Mouse (Mus musculus) limb, embryonic 13.5 days (tissue): ENCODE measurements around the gene Fdxacb1. TPM values are rescaled to one million over a fixed set of nuclear protein-coding genes. Genes with fewer than 3 reads are reported as not detected.

Experiments used
- ATAC-seq: fragments of 200-750 bp; cut with Nextera tagmentation; 2 replicates; pipeline ENCODE4 v1.8.0; 2017; ENCODE audit warnings: low read depth, moderate number of reproducible peaks, moderate TSS enrichment; ENCODE audit not compliant: low FRiP score
- H3K27ac ChIP-seq: fragments of 300-500 bp; sonication (generic); 2 replicates; pipeline ENCODE4 v1.5.1; 2015; ENCODE audit warnings: inconsistent platforms, mild to moderate bottlenecking, moderate library complexity
- H3K27me3 ChIP-seq: fragments of 300-500 bp; sonication (generic); 2 replicates; pipeline ENCODE4 v1.6.1; 2015; ENCODE audit warnings: mild to moderate bottlenecking, inconsistent platforms
- H3K36me3 ChIP-seq: fragments of 300-500 bp; sonication (generic); 2 replicates; pipeline ENCODE4 v1.6.1; 2015; ENCODE audit warnings: inconsistent platforms, mild to moderate bottlenecking, moderate library complexity
- H3K4me1 ChIP-seq: fragments of 300-500 bp; sonication (generic); 2 replicates; pipeline ENCODE4 v1.6.1; 2015; ENCODE audit warnings: inconsistent platforms
- H3K4me2 ChIP-seq: fragments of 300-500 bp; sonication (generic); replicated peaks from 2 replicates; pipeline ENCODE4 v1.6.1; 2015; ENCODE audit warnings: inconsistent platforms, mild to moderate bottlenecking, moderate library complexity
- H3K4me3 ChIP-seq: fragments of 300-500 bp; sonication (generic); 2 replicates; pipeline ENCODE4 v1.5.1; 2015; ENCODE audit warnings: moderate library complexity, mild to moderate bottlenecking, inconsistent platforms
- H3K9ac ChIP-seq: fragments of 300-500 bp; sonication (generic); 2 replicates; pipeline ENCODE4 v1.6.1; 2015; ENCODE audit warnings: mild to moderate bottlenecking, inconsistent platforms
- H3K9me3 ChIP-seq: fragments of 300-500 bp; sonication (generic); 2 replicates; pipeline ENCODE4 v1.6.1; 2016; ENCODE audit warnings: inconsistent platforms
- WGBS: fragments of 180-500 bp; shearing (Covaris S2); methylation state at CpG from one replicate; pipeline ENCODE4 v1.1.7; 2015; 5-methylcytosine and 5-hydroxymethylcytosine counted together
- polyA plus RNA-seq: library from polyadenylated mRNA; unstranded; fragments of >200 nt; fragmentation: Nextera tagmentation; extraction: Ambion mirVana; gene quantifications from 2 replicates; pipeline ENCODE4 v1.2.1, GENCODE M21; 2015

The Fdxacb1 gene
- polyA plus RNA-seq, 1 experiment from 2014 or later: 11.0 TPM

DNA sequence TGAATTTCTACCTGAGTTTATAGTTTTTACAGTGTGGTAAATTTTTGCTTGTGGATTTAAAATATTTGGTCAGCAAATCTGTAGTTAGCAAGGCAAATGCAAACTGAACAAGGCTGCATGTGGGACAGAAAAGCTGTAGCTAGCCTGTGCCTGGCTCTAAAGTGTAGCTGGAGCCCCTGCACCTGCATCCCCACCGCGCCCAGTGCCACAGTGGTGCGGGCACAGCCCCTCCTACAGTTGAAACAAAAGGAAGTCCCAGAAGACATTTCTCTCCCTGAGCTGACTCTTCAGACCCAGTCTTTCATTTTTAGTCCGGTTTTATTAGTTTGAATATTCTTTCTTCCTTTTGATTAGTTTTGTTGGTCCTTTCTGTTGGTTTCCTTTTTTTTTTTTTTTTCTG, 47.6 kb downstream of the Fdxacb1 start:
- 97% methylated on average over 4 of the region's 4 CpGs for WGBS
- no peak overlapping the region for H3K27ac ChIP-seq
- no peak for ATAC-seq
- no peak overlapping the region for H3K4me3 ChIP-seq
- no peaks in the 10 kb centered on the region for H3K9me3 ChIP-seq
- H3K27me3 ChIP-seq: no peaks in the 10 kb centered on the region
- H3K4me1 ChIP-seq: no peaks in the 10 kb centered on the region
- peaks cover 71% of the 10 kb centered on the region for H3K36me3 ChIP-seq
- no peak overlapping the region for H3K4me2 ChIP-seq
- no peak overlapping the region for H3K9ac ChIP-seq

DNA sequence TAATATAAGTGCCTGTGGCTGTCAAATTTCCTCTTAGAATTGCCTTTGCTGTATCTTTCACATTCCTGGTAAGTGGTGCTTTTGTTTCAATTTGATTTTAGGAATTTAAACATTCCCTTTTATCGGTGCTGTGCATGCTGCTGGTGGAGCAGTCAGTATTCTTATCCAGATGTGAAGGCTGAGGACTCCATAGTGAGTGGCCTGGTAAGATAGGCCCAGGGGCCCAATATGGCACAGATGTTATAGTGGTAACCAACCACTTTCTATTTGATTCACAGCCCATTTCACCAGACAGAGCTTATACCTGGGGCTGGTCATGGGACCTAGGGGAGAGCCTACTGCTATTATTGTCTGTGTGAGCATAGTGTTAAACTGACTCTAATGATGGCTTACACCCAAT, 48.5 kb downstream of the Fdxacb1 start:
- WGBS: 90% methylated on average over 1 of the region's 1 CpGs
- Histone ChIP-seq H3K4me3 (no peak overlapping the region), H3K27me3 (no peaks in the 10 kb centered on the region), H3K4me2 (no peak overlapping the region), H3K9ac (no peak overlapping the region), H3K9me3 (no peaks in the 10 kb centered on the region), H3K36me3 (peaks cover 73% of the 10 kb centered on the region), H3K4me1 (no peaks in the 10 kb centered on the region), H3K27ac (no peak overlapping the region)
- no peak for ATAC-seq

DNA sequence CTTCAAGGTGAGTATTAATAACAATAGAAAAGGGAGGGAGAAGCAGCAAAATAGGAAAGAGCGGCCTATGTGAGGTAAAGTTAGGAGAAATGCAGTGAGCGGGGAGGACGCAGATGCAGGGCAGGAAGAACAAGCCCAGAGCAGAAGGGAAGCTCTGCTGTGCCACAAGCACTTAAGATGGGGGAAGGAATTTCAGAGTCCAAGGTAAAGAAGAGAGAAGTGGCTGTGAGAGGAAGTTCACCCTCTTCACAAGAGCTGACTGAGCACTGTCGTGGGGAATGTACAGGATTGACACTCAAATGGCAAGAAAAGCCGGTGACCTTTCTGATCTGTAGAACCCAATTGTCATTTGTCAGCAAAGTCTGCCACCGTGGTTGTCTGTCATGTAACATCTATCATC, 50.0 kb downstream of the Fdxacb1 start:
- ATAC-seq: no peak
- Histone ChIP-seq H3K4me2 (no peak overlapping the region), H3K4me1 (no peaks in the 10 kb centered on the region), H3K9me3 (no peaks in the 10 kb centered on the region), H3K4me3 (no peak overlapping the region), H3K36me3 (peaks cover 75% of the 10 kb centered on the region), H3K9ac (no peak overlapping the region), H3K27ac (no peak overlapping the region), H3K27me3 (no peaks in the 10 kb centered on the region)
- WGBS: 85% methylated on average over 6 of the region's 6 CpGs

DNA sequence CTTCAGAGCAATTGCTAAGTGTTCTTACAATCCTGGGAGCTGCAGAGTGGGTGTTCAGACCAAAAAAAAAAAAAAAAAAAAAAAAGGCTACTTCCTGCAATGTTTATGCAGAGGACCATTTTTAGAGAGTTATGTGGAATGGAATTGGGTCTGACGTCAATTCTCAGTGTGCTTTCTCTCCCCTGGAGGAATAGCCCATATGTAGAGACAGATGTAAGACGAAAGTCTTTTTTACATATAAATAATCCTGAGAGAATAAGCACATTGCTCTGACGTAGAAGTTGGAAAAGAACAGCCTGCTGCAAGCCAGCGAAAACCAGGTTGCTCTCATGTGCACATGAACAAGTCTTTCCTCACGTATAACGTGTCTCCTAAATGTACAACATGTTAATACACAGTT, 51.7 kb downstream of the Fdxacb1 start:
- Histone ChIP-seq H3K4me2 (no peak overlapping the region), H3K36me3 (peaks cover 73% of the 10 kb centered on the region), H3K9ac (no peak overlapping the region), H3K4me3 (no peak overlapping the region), H3K4me1 (no peaks in the 10 kb centered on the region), H3K27ac (no peak overlapping the region), H3K27me3 (no peaks in the 10 kb centered on the region), H3K9me3 (no peaks in the 10 kb centered on the region)
- no peak for ATAC-seq
- 86% methylated on average over 6 of the region's 6 CpGs for WGBS

DNA sequence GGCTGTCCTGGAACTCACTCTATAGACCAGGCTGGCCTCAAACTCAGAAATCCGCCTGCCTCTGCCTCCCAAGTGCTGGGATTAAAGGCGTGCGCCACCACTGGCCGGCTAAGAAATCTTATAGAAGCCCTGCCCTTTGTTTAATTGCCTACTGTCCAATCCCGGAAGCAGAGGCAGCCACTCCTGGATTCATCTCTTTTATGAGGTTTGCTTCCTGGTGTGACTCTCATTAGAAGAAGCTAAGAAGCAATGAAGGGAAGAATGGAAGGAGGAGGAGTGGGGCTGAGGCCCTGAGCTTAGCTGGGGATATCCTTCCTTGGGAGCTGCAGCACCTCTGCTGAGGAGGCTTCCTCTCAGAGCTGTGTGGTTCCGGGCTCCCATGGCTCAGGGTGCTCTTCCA, 53.6 kb downstream of the Fdxacb1 start:
- 93% methylated on average over 6 of the region's 6 CpGs for WGBS
- H3K9me3 ChIP-seq: no peaks in the 10 kb centered on the region
- peaks cover 68% of the 10 kb centered on the region for H3K36me3 ChIP-seq
- ATAC-seq: no peak
- H3K4me1 ChIP-seq: no peaks in the 10 kb centered on the region
- H3K27ac ChIP-seq: no peak overlapping the region
- H3K27me3 ChIP-seq: no peaks in the 10 kb centered on the region
- no peak overlapping the region for H3K9ac ChIP-seq
- no peak overlapping the region for H3K4me2 ChIP-seq
- no peak overlapping the region for H3K4me3 ChIP-seq

DNA sequence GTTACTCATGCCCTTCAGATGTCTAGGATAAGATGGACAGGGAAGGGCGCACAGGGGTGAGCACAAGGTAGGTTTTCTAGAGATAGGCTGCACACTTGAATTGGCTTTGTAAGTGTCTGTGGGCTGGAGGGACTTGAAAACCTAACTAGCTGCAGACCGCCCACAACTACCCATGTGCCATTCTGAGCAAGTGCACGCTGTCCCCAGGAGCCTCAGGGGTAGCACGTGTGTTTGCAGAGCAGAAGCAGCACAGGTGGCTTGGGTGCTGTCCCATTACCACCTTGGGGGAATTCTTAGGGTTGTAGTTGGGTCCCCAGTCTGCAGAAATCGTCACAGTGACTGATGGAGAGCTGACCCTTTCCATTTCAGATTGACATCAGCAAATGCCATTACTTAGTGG, 54.2 kb downstream of the Fdxacb1 start:
- H3K27me3 ChIP-seq: no peaks in the 10 kb centered on the region
- no peaks in the 10 kb centered on the region for H3K9me3 ChIP-seq
- peaks cover 62% of the 10 kb centered on the region for H3K36me3 ChIP-seq
- H3K4me3 ChIP-seq: no peak overlapping the region
- no peak overlapping the region for H3K27ac ChIP-seq
- WGBS: 93% methylated on average over 5 of the region's 5 CpGs
- H3K9ac ChIP-seq: no peak overlapping the region
- H3K4me1 ChIP-seq: no peaks in the 10 kb centered on the region
- no peak for ATAC-seq
- no peak overlapping the region for H3K4me2 ChIP-seq

Other genes with a start within 250 kb of the Fdxacb1 start
- 71.2 and 84.3 TPM in 2 replicates for gene Pts, start 239.5 kb upstream of the Fdxacb1 start, polyA plus RNA-seq
- 2.6 and 2.7 TPM in 2 replicates for gene Il18, start 213.4 kb upstream of the Fdxacb1 start, polyA plus RNA-seq
- 0.15 and 0.23 TPM in 2 replicates for gene Bco2, start 213.1 kb upstream of the Fdxacb1 start, polyA plus RNA-seq
- not detected in 2 replicates for gene Tex12, start 206.9 kb upstream of the Fdxacb1 start, polyA plus RNA-seq
- gene Sdhd, start 164.4 kb upstream of the Fdxacb1 start, polyA plus RNA-seq: 257 and 259 TPM in 2 replicates
- 242 and 267 TPM in 2 replicates for gene Timm8b, start 164.3 kb upstream of the Fdxacb1 start, polyA plus RNA-seq
- gene Pih1d2, start 150.9 kb upstream of the Fdxacb1 start, polyA plus RNA-seq: 3.7 and 3.8 TPM in 2 replicates
- gene Nkapd1, start 150.8 kb upstream of the Fdxacb1 start, polyA plus RNA-seq: 24.5 and 26.9 TPM in 2 replicates
- 41.4 and 45.4 TPM in 2 replicates for gene Dlat, start 108.5 kb upstream of the Fdxacb1 start, polyA plus RNA-seq
- 18.6 and 23.6 TPM in 2 replicates for gene Dixdc1, start 28.7 kb upstream of the Fdxacb1 start, polyA plus RNA-seq
- gene 2310030G06Rik, start 21.7 kb upstream of the Fdxacb1 start, polyA plus RNA-seq: 3.8 and 4.7 TPM in 2 replicates
- gene Cryab, start 16.9 kb upstream of the Fdxacb1 start, polyA plus RNA-seq: 71.2 and 74.0 TPM in 2 replicates
- gene Hspb2, start 15.9 kb upstream of the Fdxacb1 start, polyA plus RNA-seq: 37.8 and 39.3 TPM in 2 replicates
- 34.1 and 37.3 TPM in 2 replicates for gene Alg9, start 6.8 kb downstream of the Fdxacb1 start, polyA plus RNA-seq
- 31.3 and 36.2 TPM in 2 replicates for gene 1110032A03Rik, start 7.3 kb downstream of the Fdxacb1 start, polyA plus RNA-seq
- 74.3 and 77.3 TPM in 2 replicates for gene Ppp2r1b, start 77.1 kb downstream of the Fdxacb1 start, polyA plus RNA-seq
- 15.1 and 17.9 TPM in 2 replicates for gene Sik2, start 240.8 kb downstream of the Fdxacb1 start, polyA plus RNA-seq